Mouse (Mus musculus) ES-Bruce4 (cell line): Measurements from ENCODE around the gene Rassf5. TPM values are rescaled to one million over a fixed set of nuclear protein-coding genes. Genes with fewer than 3 reads are reported as not detected.

Source experiments
- H3K27ac ChIP-seq: 2 replicates; pipeline ENCODE4 v1.5.1; 2012; ENCODE audit warnings: low read length, inconsistent platforms; ENCODE audit not compliant: insufficient read depth
- H3K27me3 ChIP-seq: 2 replicates; pipeline ENCODE4 v1.6.1; 2012; ENCODE audit warnings: mild to moderate bottlenecking, low read length, inconsistent platforms; ENCODE audit not compliant: control insufficient read depth, poor library complexity, insufficient read depth, severe bottlenecking
- H3K36me3 ChIP-seq: 2 replicates; pipeline ENCODE4 v1.6.1; 2012; ENCODE audit warnings: inconsistent platforms, mild to moderate bottlenecking, low read length, moderate library complexity; ENCODE audit not compliant: control insufficient read depth, poor library complexity, insufficient read depth, severe bottlenecking
- H3K4me1 ChIP-seq: one replicate; pipeline ENCODE4 v1.8.1; 2011; ENCODE audit warnings: low read length; ENCODE audit not compliant: control insufficient read depth, insufficient read depth
- H3K4me3 ChIP-seq: 2 replicates; pipeline ENCODE4 v1.5.1; 2011; ENCODE audit warnings: low read depth, mild to moderate bottlenecking, low read length
- H3K9ac ChIP-seq: 2 replicates; pipeline ENCODE4 v1.6.1; 2012; ENCODE audit warnings: low read depth, mild to moderate bottlenecking, inconsistent platforms; ENCODE audit not compliant: poor library complexity, severe bottlenecking
- H3K9me3 ChIP-seq: replicated peaks from 2 replicates; pipeline ENCODE4 v1.6.1; 2012; ENCODE audit warnings: mild to moderate bottlenecking, low read length, inconsistent platforms; ENCODE audit not compliant: control insufficient read depth, poor library complexity, insufficient read depth, severe bottlenecking
- CTCF ChIP-seq: IDR thresholded peaks from one replicate; pipeline ENCODE4 v1.8.1; 2011; ENCODE audit warnings: low read depth, low read length
- EP300 ChIP-seq: IDR thresholded peaks from 2 replicates; pipeline ENCODE4 v1.6.1; 2011; ENCODE audit warnings: low read depth, low read length; ENCODE audit not compliant: insufficient read depth
- POLR2A ChIP-seq: IDR thresholded peaks from one replicate; pipeline ENCODE4 v1.8.1; 2011; ENCODE audit warnings: low read length; ENCODE audit not compliant: insufficient read depth
- polyA plus RNA-seq: library from polyadenylated mRNA; stranded (reverse); fragments of >200 nt; gene quantifications from 2 replicates; pipeline ENCODE4 v1.2.4, GENCODE M21; 2011; ENCODE audit warnings: low read depth; ENCODE audit not compliant: missing spikeins, insufficient read depth, insufficient read length

Gene Rassf5
- polyA plus RNA-seq, 1 experiment, result 0.45 TPM

DNA sequence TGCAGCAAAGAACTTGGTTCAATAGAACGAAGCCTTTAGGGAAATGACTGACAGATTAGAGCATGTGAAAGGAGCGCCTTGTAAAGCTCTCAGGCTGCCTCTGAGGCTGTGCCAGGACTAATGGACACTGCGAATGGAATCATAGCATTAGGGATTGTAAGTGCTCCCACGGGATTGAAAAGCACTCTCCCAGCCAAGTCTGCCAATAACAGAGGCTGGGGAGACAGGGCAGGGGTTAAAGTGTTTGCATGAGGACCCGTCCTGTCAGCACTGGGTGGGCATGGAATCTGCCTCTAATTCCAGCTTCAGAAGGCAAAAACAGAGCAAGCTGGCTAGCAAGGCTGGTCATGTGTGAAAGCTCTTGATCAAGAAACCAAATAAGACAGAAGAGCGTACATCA lies 110.8 kb downstream of the Rassf5 start:
- no peak overlapping the region for H3K9ac ChIP-seq
- peaks cover 2% of the 10 kb centered on the region for H3K4me1 ChIP-seq
- H3K27me3 ChIP-seq, result no peaks in the 10 kb centered on the region
- H3K27ac ChIP-seq, result no peak overlapping the region
- no peak overlapping the region for H3K4me3 ChIP-seq
- H3K9me3 ChIP-seq, result peaks cover 33% of the 10 kb centered on the region
- H3K36me3 ChIP-seq, result peaks cover 62% of the 10 kb centered on the region
- no peak for TF ChIP-seq CTCF
- TF ChIP-seq EP300, result no peak
- TF ChIP-seq POLR2A, result no peak

Other genes with a start within 250 kb of the Rassf5 start
- not detected in 2 replicates for gene Il10, start 225.4 kb downstream of the Rassf5 start, polyA plus RNA-seq
- gene Mapkapk2, start 147.4 kb downstream of the Rassf5 start, polyA plus RNA-seq, result 64.9 and 65.1 TPM in 2 replicates
- 27.3 and 27.6 TPM in 2 replicates for gene Dyrk3, start 106.9 kb downstream of the Rassf5 start, polyA plus RNA-seq
- gene Eif2d, start 92.1 kb downstream of the Rassf5 start, polyA plus RNA-seq, result 96.5 and 99.1 TPM in 2 replicates
- 4.0 and 5.2 TPM in 2 replicates for gene Ikbke, start 34.3 kb upstream of the Rassf5 start, polyA plus RNA-seq